Mouse (Mus musculus) small intestine, adult 2 months (tissue): ENCODE measurements around the gene Snx20.

Experiments used
- CTCF ChIP-seq: fragments of 200-500 bp; IDR thresholded peaks from 2 replicates; pipeline ENCODE4 v1.5.1; 2012; ENCODE audit warnings: low read depth, mild to moderate bottlenecking, control low read depth, inconsistent platforms, low read length, moderate library complexity, mixed read lengths; ENCODE audit not compliant: insufficient replicate concordance, insufficient read length; ENCODE audit errors: extremely low read depth
- POLR2A ChIP-seq: fragments of 200-500 bp; IDR thresholded peaks from 2 replicates; pipeline ENCODE4 v1.6.1; 2012; ENCODE audit warnings: low read depth, mild to moderate bottlenecking, control low read depth, inconsistent platforms, low read length, moderate library complexity

GRCm38 (mm10) chr8:88628001-88628774, 7.7 kb downstream of the Snx20 start:
- TF ChIP-seq POLR2A (no peak), CTCF (no peak)
